Comparison of ENCODE assay signal across 16 mouse cellular contexts in genomic region chr11:5245431-5245830, GRCm38 (mm10). TPM values are rescaled to one million over a fixed set of nuclear protein-coding genes. Genes with fewer than 3 reads are reported as not detected.
A peak's percentile ranks its signal among the peaks of the same experiment; 100 is the strongest.
DNase-seq lines count a peak whose midpoint lies in the region; ATAC-seq and TF ChIP-seq lines count a peak whose summit lies in the region.
"Had no signal": no experiment of that assay in that cellular context is flagged by ENCODE, and none has a peak within 500 bp of the region (broad histone marks: within the 10 kb centered on the region; RNA-seq: fewer than 3 reads in every experiment).

No protein-coding gene starts in this region.

- no peak overlapping the region for H3K4me3 ChIP-seq in forebrain, embryonic 10.5 days
- H3K4me3 ChIP-seq in forebrain, postnatal 0 days (ENCODE audit: low read depth, low read length): no peak overlapping the region
- H3K4me3 ChIP-seq in kidney, embryonic 15.5 days (replicated peaks): no peak overlapping the region
- H3K4me3 ChIP-seq in limb, embryonic 12.5 days (replicated peaks): no peak overlapping the region
- no peak overlapping the region for H3K4me3 ChIP-seq in hindbrain, embryonic 10.5 days
- no peak overlapping the region for H3K4me3 ChIP-seq in liver, embryonic 12.5 days
- H3K4me3 ChIP-seq: hindbrain, embryonic 13.5 days had no signal

- H3K27ac ChIP-seq in forebrain, embryonic 10.5 days: peak overlapping the region; percentile 69; the same call in 1 of the 2 replicates
- H3K27ac ChIP-seq in forebrain, postnatal 0 days (ENCODE audit: low read depth, low read length): no peak overlapping the region
- peak overlapping the region; percentile 83; the same call in 1 of the 2 replicates for H3K27ac ChIP-seq in kidney, embryonic 15.5 days
- peak overlapping the region; percentile 78; the same call in 1 of the 2 replicates for H3K27ac ChIP-seq in limb, embryonic 12.5 days
- H3K27ac ChIP-seq in hindbrain, embryonic 10.5 days: no peak overlapping the region
- H3K27ac ChIP-seq in liver, embryonic 12.5 days: no peak overlapping the region
- H3K27ac ChIP-seq: hindbrain, embryonic 13.5 days; macrophage had no signal

- peaks cover 47% of the 10 kb centered on the region for H3K4me1 ChIP-seq in forebrain, embryonic 10.5 days
- H3K4me1 ChIP-seq in forebrain, postnatal 0 days (ENCODE audit: insufficient read depth): peaks cover 13% of the 10 kb centered on the region
- peaks cover 38% of the 10 kb centered on the region for H3K4me1 ChIP-seq in kidney, embryonic 15.5 days
- peaks cover 32% of the 10 kb centered on the region for H3K4me1 ChIP-seq in limb, embryonic 12.5 days (replicated peaks)
- H3K4me1 ChIP-seq in hindbrain, embryonic 10.5 days (replicated peaks): peaks cover 43% of the 10 kb centered on the region
- peaks cover 59% of the 10 kb centered on the region for H3K4me1 ChIP-seq in liver, embryonic 12.5 days

- TF ChIP-seq CTCF in forebrain, postnatal 0 days (IDR thresholded peaks at IDR 0.05; ENCODE audit: low read depth): no peak

- H3K27me3 ChIP-seq in forebrain, embryonic 10.5 days (ENCODE audit: poor library complexity, severe bottlenecking): no peaks in the 10 kb centered on the region
- H3K27me3 ChIP-seq in forebrain, postnatal 0 days (ENCODE audit: insufficient read depth, low read length): no peaks in the 10 kb centered on the region
- no peaks in the 10 kb centered on the region for H3K27me3 ChIP-seq in kidney, embryonic 15.5 days
- no peaks in the 10 kb centered on the region for H3K27me3 ChIP-seq in limb, embryonic 12.5 days
- no peaks in the 10 kb centered on the region for H3K27me3 ChIP-seq in hindbrain, embryonic 10.5 days (ENCODE audit: insufficient read depth, poor library complexity, severe bottlenecking)
- H3K27me3 ChIP-seq in liver, embryonic 12.5 days (replicated peaks): no peaks in the 10 kb centered on the region
- H3K27me3 ChIP-seq: hindbrain, embryonic 13.5 days had no signal

- ATAC-seq in forebrain, postnatal 0 days: no peak
- no peak for ATAC-seq in kidney, embryonic 15.5 days (replicated peaks; ENCODE audit: low FRiP score)
- no peak for ATAC-seq in limb, embryonic 12.5 days (ENCODE audit: insufficient number of reproducible peaks, insufficient read depth, low FRiP score, low TSS enrichment, low read depth)
- ATAC-seq in liver, embryonic 12.5 days: no peak

- H3K36me3 ChIP-seq in forebrain, embryonic 10.5 days (replicated peaks): peaks cover 20% of the 10 kb centered on the region
- no peaks in the 10 kb centered on the region for H3K36me3 ChIP-seq in forebrain, postnatal 0 days (ENCODE audit: insufficient read depth)
- peaks cover 27% of the 10 kb centered on the region for H3K36me3 ChIP-seq in kidney, embryonic 15.5 days
- H3K36me3 ChIP-seq in limb, embryonic 12.5 days: peaks cover 15% of the 10 kb centered on the region; the same call in 1 of the 2 replicates
- peaks cover 22% of the 10 kb centered on the region for H3K36me3 ChIP-seq in hindbrain, embryonic 10.5 days
- no peaks in the 10 kb centered on the region; the same call in 1 of the 2 replicates for H3K36me3 ChIP-seq in liver, embryonic 12.5 days

- no peak overlapping the region for H3K9ac ChIP-seq in forebrain, postnatal 0 days
- H3K9ac ChIP-seq in kidney, embryonic 15.5 days: no peak overlapping the region
- H3K9ac ChIP-seq in limb, embryonic 12.5 days (replicated peaks): no peak overlapping the region
- no peak overlapping the region for H3K9ac ChIP-seq in liver, embryonic 12.5 days
- H3K9ac ChIP-seq: hindbrain, embryonic 13.5 days had no signal

- no peak for DNase-seq in forebrain, embryonic 10.5 days (ENCODE audit: extremely low spot score, low spot score)
- DNase-seq in forebrain, postnatal 0 days: no peak
- no peak for DNase-seq in kidney, postnatal 36 days
- peak; percentile 83 for DNase-seq in NIH3T3 (ENCODE audit: low read depth)
- DNase-seq in hindbrain, embryonic 10.5 days (ENCODE audit: low spot score): no peak
- DNase-seq: cerebellum, postnatal 36 days; gastrocnemius, postnatal 10 days; kidney, adult 9 months; midbrain, embryonic 14.5 days; spleen, adult 18-20 months; thymus, adult 2 months had no signal

- H3K4me2 ChIP-seq in forebrain, postnatal 0 days (ENCODE audit: low read depth): no peak overlapping the region
- H3K4me2 ChIP-seq in kidney, embryonic 15.5 days: no peak overlapping the region
- H3K4me2 ChIP-seq in limb, embryonic 12.5 days: no peak overlapping the region
- H3K4me2 ChIP-seq in liver, embryonic 12.5 days: no peak overlapping the region
- H3K4me2 ChIP-seq: hindbrain, embryonic 13.5 days had no signal

- WGBS in forebrain, embryonic 10.5 days: 88% methylated on average over 7 of the region's 7 CpGs
- WGBS in forebrain, postnatal 0 days: 92% methylated on average over 7 of the region's 7 CpGs
- 69% methylated on average over 7 of the region's 7 CpGs for whole genome bisulfite sequencing in kidney, embryonic 15.5 days
- WGBS in limb, embryonic 12.5 days: 82% methylated on average over 7 of the region's 7 CpGs
- 89% methylated on average over 7 of the region's 7 CpGs for WGBS in hindbrain, embryonic 10.5 days
- 59% methylated on average over 7 of the region's 7 CpGs for WGBS in liver, embryonic 12.5 days (ENCODE audit: insufficient replicate concordance)

- no peaks in the 10 kb centered on the region for H3K9me3 ChIP-seq in forebrain, embryonic 10.5 days
- no peaks in the 10 kb centered on the region for H3K9me3 ChIP-seq in forebrain, postnatal 0 days (ENCODE audit: low read length)
- no peaks in the 10 kb centered on the region for H3K9me3 ChIP-seq in kidney, embryonic 15.5 days (replicated peaks)
- no peaks in the 10 kb centered on the region for H3K9me3 ChIP-seq in limb, embryonic 12.5 days
- no peaks in the 10 kb centered on the region for H3K9me3 ChIP-seq in hindbrain, embryonic 10.5 days
- no peaks in the 10 kb centered on the region for H3K9me3 ChIP-seq in liver, embryonic 12.5 days (replicated peaks)
- H3K9me3 ChIP-seq: hindbrain, embryonic 13.5 days had no signal

RNA-seq across cellular contexts. Expression of gene Kremen1, which starts 15.9 kb away (rescaled TPM):
- polyA plus RNA-seq in forebrain, embryonic 10.5 days (2016; fragmentation: Nextera tagmentation; extraction: Ambion mirVana): 11.4 TPM in 2 replicates
- total RNA-seq in forebrain, postnatal 0 days (2014; rRNA removed): 7.5 and 9.7 TPM in 2 replicates
- polyA plus RNA-seq in forebrain, postnatal 0 days (2015; fragmentation: Nextera tagmentation; extraction: Ambion mirVana): 2.3 and 2.9 TPM in 2 replicates
- polyA plus RNA-seq in kidney, embryonic 15.5 days (2015; fragmentation: Nextera tagmentation; extraction: Ambion mirVana): 21.8 and 22.9 TPM in 2 replicates
- polyA plus RNA-seq in limb, embryonic 12.5 days (2016; fragmentation: Nextera tagmentation; extraction: Ambion mirVana): 24.2 and 26.2 TPM in 2 replicates
- polyA plus RNA-seq in hindbrain, embryonic 10.5 days (2016; fragmentation: Nextera tagmentation; extraction: Ambion mirVana): 12.1 and 12.8 TPM in 2 replicates
- 2.4 and 3.1 TPM in 2 replicates for polyA plus RNA-seq in liver, embryonic 12.5 days (2016; fragmentation: Nextera tagmentation; extraction: Ambion mirVana)

Comparison
In these comparisons a context has a peak if more than half of its experiments do, and no peak if none do; other contexts are left out.
1. H3K27ac ChIP-seq: peak in forebrain, embryonic 10.5 days (single experiment), kidney, embryonic 15.5 days (single experiment) and limb, embryonic 12.5 days (single experiment); none in forebrain, postnatal 0 days (single experiment), hindbrain, embryonic 10.5 days (single experiment) and liver, embryonic 12.5 days (single experiment).